Mouse (Mus musculus) cerebellum, adult 11 months (tissue): ENCODE data around the gene Ankrd52.

Experiments used
- DNase-seq: peaks from one replicate; pipeline ENCODE4 v3.0.0; 2022

Gene Ankrd52

DNA sequence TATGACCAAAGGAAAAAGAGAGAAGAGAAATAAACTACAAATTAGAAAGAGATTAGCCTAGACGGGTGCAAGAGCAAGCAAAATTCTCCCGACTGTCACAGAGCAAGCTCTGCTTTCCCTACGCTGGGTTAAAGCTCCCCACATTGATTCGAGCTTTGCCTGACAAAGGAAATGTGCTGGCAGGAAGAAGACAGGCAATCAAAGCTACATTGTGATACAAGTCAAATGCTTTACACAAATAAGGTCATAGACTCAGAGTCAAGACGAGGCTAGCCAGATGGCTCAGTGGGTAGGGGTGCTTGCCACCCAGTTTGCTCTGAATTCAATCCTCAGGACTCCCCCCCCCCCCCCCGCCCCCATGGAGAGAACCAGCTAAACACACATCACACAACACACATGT is 6.9 kb upstream of the Ankrd52 start:
- DNase-seq, result no peak

DNA sequence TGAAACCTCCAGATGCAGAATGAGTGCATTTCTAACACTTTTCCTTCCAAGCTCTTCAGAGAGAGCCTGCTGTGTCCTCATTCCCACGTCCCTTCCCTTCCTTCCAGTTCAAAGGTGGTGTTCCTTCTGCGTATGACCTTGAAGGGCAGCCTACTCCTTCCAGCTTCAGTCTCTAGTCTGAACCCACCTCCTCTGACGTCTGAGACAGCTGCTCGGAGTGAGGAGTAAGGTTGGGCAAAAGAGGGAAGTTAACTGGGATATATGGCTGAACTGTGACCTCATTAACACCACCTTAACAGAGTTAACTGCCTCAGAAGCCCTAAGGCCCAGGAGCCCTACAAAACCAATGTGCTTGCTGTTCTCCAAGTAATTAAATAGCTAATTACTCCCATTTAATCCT is 6.3 kb upstream of the Ankrd52 start:
- DNase-seq, result no peak

DNA sequence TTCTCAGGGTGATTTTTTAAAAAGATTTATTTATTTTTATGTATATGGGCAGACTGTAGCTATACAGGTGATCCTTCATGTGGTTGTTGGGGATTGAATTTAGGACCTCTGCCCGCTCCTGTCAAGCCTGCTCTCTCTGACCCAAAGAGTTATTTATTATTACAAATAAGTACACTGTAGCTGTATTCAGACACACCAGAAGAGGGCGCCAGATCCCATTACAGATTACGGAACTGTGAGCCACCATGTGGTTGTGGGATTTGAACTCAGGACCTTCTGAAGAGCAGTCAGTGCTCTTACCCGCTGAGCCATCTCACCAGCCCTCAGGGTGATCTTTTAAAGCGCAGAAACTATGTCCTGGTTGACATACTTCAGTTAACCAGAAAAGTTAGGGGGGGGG is 4.8 kb upstream of the Ankrd52 start:
- no peak for DNase-seq

DNA sequence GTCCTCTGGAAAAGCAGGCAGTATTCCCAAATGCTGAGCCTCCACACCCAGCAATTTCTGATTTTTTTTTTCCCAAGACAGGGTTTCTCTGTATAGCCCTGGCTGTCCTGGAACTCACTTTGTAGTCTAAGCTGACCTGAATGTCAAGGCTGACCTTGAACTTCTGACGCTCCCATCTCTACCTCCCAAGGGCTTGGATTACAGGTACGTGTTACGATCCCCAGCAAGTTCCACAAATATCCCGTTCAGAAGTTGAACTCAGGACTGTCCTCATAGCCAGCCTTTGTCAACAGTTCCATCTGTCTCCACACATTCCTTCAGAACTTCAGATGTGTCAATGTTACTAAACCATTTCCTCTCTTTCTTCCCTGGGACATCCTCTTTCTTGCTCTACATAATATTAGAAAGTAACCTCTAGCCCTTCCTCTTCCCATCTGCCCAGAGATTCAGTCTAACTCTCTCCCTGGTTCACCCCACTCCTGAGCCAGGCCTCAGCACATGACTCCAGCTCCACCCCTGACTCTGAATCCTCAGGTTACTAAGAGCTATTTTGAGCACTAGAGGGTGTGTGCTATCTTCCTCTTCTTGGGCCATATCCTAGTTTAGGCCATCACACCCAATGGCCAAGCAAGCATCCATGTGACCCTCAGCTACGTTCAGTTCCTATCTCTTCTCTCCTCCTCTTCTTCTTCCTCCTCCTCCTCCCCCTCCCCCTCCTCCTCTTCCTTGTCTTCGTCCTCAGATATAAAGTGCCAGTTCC is 3.7 kb upstream of the Ankrd52 start:
- DNase-seq, result no peak

DNA sequence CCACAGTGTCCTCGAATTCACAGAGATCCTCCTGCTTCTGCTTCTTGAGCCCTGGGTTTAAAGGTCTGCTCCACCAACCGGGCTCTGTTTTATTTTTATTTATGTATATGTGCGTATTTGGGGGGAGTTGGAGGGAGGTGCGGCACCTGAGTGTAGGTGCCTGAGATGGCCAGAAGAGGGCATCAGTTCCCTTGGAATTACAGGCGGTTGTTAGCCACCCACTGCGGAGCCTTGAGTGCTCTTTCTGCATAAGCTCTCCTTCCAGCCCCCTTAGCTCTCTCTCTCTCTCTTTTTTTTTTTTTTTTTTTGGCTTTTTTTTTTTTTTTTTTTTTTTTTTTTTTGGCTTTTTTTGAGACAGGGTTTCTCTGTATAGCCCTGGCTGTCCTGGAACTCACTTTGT is 2.5 kb upstream of the Ankrd52 start:
- no peak for DNase-seq

DNA sequence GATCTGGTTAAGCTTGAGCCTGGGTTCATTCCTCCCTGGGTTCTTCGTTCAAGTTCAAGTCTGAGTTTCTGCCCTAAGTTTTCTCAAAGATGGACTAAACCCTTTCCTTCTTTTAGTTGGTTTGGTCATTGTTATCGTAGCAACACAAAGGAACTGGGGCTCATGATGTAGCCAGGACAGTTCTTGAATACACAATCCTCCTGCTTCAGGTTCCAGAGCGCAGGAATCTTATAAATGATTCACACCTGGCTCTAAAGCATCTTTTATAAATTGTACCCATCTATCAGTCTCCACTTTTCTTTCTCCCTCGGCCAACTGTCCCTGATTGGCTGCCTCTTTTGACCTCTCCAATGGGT is 838 bp upstream of the Ankrd52 start:
- no peak for DNase-seq

DNA sequence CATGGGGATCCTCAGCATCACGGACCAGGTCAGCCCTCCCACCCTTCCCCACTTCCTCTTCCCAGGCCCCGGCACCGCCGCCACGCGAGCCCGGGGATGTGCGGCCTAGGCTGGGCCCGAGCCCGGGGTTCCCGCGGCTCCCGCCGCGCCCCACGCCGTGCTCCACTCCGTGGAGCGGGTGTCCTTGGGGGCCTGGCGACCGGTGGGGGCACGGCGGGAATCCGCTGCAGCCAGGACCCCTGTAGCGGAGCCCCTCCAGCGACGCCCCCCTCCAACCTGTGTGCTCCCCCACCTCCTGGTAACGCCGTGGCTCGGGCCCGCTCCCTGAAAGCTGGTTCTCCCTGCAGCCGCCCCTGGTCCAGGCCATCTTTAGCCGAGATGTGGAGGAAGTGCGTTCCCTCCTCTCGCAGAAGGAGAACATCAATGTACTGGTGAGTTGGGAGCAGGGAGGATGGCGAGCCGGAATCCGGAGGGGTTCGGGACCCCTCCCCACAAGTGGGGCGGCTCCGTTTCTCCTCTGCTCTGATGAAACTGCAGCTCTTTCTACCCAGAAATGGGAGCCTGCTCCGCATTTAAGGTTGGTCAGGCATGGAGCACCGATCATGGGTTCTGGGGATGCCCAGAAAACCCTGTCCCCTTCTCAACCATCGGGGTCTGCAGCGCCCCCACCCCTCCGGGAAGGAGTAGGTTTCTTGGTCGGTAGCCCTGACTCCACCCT is 466 bp downstream of the Ankrd52 start:
- DNase-seq, result peak; percentile 48

DNA sequence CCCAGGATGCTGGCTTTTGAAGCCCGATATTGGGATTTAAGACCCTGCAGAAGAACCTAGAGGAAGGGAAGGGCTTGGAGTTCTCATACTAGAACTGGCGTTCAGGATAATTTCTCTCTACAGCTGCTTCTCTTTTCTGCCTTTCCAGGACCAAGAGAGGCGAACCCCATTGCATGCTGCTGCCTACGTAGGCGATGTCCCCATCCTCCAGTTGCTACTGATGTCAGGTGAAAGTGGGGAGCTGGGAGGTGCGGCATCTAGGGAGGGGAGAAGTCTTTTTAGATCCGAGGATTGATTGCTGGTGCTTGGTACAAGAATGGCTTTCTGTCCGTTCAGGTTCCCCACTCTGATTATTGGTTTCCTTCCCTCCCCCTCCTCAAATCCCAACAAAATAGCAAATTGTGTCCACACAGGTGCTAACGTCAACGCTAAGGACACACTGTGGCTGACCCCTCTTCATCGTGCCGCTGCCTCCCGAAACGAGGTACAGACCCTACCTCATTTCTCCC is 1.1 kb downstream of the Ankrd52 start:
- no peak for DNase-seq

DNA sequence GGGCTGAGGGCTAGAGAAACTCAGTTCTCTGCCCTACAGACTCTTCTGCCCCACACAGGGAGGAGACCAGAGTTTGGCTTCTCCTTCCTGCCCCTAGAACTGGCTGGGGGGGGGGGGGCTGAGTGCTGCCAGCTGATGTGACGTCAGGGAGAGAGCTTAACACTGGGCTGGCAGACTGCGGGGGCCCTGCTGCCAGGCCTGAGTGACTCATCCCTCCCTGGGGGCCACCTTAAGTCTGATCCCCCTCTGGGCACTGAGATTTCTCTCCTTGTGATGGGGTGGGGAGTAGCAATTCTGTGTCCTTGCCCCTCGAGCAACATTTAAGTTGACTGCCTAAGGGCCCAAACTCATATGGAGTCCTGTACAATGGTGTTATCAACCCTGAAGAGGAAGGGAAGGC is 1.5 kb downstream of the Ankrd52 start:
- no peak for DNase-seq

DNA sequence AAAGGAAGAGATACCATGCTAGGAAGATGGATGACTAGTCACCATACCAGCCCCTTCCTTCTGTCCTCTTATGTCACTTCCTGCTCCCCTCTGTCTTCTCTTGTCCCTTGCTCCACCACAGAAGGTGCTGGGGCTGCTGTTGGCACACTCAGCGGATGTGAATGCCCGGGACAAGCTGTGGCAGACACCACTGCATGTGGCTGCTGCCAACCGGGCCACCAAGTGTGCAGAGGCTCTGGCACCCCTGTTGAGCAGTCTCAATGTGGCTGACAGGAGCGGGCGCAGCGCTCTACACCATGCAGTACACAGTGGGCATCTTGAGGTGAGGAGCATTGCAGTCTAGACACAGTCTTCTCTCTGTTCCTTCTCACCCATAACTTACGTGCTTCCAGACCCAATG is 2.3 kb downstream of the Ankrd52 start:
- no peak for DNase-seq

DNA sequence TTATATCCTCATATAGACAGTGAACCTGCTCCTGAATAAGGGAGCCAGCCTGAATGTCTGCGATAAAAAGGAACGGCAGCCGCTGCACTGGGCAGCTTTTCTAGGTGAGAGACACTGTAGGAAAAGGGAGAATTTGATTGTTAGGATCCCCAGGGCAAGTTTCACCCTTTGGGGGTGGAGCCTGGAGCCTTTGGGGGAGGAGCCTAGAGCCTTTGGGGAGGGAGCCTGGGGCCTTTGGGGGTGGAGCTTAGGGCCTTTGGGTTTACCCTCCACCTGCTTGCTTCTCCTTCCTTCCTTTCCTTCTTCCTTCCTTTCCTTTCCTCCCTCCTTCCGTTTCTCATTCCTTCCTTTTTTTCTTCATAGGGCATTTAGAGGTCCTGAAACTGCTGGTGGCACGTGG is 3.6 kb downstream of the Ankrd52 start:
- DNase-seq, result no peak

DNA sequence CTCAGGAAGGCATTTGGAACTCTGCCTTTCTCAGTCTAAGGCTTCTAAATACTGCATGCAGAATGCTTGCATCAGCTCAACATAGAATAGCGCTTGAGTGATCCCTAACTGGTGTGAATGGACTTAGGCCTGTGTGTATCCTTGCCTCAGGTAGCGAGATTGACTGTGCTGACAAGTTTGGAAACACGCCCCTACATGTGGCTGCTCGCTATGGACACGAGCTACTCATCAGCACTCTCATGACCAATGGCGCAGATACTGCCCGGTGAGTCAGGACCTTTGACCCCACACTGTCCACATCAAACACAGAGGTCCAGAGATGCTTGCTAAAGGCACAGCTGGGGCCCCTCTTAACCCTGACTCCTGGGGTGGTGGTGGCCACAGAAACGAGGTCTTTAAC is 5.6 kb downstream of the Ankrd52 start:
- no peak for DNase-seq

DNA sequence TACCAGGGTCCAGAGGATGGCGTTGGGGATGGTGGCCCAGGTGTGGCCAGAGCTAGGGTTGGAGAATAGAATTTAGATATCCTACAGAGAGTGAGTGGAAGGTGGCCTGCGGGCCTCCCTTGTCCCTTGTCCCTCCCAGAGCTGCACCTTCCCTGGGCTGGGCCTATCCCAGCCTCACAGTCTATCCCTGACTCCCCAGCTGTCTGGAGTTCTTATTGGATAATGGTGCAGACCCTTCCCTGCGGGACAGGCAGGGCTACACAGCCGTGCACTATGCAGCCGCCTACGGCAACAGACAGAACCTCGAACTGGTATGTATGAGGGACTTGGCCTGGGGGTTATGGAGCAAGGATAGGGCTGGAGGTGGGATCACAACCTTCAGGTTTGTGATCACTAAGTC is 9.0 kb downstream of the Ankrd52 start:
- DNase-seq, result no peak

DNA sequence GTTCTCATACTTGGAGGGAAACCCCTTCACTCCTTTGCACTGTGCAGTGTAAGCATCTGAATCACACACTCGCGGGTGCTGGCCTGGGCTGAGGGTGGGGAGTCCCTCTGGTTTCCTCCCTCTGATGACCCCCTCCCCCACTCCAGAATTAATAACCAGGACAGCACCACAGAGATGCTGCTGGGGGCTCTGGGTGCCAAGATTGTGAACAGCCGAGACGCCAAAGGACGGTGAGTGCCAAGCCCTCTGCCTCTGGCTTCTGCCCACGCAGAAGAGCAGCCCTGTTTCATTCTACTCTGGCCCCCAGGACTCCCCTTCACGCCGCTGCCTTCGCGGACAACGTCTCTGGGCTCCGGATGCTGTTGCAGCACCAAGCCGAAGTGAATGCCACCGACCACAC is 12.0 kb downstream of the Ankrd52 start:
- DNase-seq, result no peak

DNA sequence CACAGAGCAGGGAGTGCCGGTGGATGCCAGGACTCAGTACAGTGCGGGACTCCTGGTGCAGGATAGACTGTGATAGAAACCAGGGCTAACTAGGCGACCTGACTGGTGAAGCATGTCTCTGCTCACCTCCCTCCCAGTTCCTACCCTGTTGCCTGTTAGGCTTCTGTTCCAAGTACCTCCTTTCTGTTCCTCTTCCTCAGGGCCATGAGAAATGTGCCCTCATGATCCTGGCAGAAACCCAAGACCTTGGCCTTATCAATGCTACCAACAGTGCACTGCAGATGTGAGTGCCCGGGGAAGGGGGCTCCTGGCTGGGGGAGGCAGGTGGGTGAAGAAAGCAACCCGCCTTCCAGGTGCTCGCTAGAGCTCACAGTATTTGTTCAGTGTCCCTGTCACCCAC is 12.7 kb downstream of the Ankrd52 start:
- no peak for DNase-seq

DNA sequence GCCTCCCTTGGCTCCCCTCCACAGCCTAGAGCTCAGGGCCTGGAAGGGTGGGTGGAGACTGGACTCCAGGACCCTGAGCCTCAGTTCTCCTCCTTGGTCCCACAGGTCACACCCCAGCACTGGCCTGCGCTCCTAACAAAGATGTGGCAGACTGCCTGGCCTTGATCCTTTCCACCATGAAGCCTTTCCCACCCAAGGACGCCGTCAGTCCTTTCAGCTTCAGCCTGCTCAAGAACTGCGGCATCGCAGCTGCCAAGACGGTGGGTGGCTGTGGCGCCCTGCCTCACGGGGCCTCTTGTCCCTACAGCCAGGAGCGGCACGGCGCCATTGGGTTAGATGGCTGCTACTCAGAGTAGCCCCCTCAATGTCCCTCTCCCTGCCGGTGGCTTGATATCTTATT is 13.5 kb downstream of the Ankrd52 start:
- DNase-seq, result no peak

DNA sequence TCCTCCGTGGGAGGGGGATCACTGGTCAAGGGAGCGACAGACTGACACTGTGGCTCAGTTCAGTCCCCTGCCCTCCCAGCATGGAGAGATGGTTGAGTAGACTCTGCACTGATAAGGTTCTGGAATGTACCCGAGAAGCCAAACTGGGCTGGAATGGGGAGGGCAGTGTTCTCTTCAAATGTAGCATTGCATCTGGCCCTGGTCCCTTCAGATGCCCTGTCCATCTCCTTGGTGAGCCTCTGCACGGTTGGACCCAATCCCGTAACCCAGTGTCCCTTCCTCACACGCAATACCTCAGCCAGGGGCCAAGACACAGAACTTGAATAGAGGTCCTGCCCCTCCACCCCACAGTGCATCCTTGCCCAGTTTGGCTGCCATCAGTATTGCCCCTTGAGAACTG is 14.9 kb downstream of the Ankrd52 start:
- DNase-seq, result no peak

DNA sequence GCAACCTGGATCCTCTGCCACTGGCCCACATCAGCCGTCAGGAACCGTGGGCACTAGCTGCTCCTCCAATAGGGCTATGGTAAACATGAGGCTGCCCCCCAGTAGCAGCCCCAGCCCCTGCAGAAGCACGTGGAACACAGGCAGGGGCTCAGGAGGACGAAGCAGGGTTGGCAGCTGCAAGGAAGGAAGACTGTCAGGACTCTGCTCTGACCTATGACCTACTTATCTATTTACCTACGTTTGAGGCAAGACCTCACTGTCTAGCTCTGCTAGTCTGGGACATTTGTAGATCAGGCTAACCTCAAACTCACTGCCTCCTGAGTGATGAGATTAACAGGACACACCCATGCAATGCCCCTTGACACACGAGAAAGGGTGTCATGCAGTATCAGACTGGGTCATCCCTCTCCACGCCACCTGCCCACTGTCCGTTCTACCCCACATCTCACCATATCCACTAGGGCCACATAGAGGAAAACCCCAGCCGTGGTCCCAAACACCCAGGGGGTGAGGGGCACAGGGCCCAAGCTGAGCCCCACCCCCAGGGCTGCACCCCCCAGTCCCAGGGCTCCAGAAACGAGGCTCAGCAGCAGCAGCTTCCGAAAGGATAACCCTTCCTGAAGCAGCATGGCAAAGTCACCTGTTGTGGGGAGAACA is 19.2 kb downstream of the Ankrd52 start:
- no peak for DNase-seq

DNA sequence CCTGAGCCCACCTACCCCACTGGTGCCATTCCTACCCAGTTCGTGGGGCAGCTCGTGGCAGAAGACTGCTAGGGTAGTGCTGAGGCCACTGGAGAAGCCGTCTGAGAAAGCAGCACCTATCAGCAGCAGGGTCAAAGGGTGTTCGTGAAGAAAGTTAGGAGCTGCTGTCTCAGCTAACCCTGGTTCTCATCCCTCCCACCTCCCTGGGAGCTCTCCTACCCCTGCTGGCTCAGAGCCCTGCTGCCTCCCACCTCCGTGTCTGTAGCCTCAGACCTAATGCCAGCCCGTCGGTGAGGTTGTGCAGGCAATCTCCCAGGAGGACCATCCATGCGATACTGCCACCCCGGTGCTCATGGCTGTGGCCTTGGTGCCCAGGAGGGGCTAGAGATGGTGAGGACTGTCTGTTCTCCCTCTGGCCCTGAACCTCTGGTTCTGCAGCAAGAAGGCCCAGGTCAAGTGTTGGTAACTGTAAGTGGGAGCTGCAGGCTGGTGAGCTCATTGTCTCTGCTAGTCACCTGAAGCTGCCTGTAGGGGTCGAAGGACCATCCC is 19.9 kb downstream of the Ankrd52 start:
- DNase-seq, result no peak

DNA sequence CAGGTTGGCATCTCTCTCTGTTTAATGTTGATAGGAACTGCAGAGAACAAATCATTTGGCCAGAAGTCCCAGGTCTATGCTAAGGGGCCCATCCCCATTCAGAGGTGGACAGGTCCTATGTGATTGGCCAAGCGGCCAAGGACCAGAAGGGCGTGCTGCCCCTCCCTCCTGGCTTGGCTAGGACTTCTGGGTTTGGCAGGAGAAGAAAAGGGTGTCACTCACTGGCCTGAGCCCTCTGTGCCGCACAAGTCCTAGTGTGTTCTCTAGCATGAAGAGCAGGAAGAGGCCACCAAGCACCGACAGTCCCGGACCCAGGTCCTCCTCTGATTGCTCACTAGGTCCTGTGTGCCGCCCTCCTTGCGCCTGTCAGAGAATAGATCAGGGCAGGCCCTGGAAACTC is 20.6 kb downstream of the Ankrd52 start:
- peak; percentile 51 for DNase-seq

DNA sequence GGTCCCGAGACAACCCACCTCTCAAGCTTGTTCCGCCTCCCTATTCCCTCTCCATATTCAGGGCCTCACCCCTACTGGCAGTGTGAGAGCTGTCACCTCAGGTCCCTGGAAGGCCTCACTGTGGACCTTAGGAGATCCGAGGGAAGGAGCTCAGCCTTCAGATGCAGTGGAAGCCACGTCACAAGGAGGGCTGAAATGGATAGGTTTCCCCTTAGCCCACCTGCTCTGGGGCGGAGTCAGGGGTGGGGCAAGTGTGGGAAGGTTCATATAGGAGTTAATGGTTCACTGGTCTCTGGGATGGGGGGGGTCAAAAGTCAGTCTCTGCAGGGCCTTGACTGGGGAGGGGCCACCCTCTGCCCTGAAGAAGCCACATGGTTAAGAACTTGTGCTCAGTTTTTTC is 23.4 kb downstream of the Ankrd52 start:
- no peak for DNase-seq

DNA sequence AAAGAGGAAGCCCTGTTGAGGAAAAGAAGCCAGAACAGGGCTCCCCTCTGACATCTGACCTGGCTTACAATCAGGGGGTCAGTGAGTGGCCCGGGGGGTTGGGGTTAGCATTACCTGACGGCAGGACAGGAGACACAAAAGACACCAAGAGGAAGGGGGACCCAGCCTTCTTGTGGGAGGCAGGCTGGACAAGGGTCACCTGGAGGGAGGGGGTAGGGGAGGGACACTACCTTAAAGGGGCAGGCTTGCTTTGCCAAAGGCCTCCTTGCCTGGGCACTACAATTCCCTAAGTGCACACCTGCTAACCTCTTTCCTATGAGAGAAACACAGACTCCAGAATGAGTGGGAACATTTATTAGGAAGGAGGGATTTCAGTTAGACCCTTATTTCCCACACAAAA is 24.1 kb downstream of the Ankrd52 start, which contains the start of gene Slc39a5:
Gene Slc39a5 (minus strand): TSS at position 174 of the 400 bp plus-strand sequence.
- DNase-seq, result no peak

DNA sequence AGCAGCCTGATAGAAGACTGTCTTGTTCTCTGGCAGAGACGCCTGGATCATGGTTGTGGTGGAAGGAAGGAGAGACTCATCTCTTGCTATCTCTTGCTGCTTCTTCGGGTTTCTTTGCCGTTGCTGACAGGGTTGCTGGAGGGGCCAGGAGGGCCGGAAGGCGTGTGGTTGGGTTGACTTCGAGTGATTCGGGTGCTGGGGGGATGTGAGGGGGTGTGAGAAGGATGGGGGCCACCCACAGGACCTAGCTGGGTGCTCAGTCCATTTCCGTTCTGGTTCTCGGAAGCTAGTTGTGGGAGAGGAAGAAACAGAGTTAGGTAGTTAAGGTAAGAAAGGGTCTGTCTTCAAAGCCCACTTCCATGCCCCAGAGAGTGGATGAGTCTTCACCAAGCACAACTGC is 24.7 kb downstream of the Ankrd52 start:
- no peak for DNase-seq

DNA sequence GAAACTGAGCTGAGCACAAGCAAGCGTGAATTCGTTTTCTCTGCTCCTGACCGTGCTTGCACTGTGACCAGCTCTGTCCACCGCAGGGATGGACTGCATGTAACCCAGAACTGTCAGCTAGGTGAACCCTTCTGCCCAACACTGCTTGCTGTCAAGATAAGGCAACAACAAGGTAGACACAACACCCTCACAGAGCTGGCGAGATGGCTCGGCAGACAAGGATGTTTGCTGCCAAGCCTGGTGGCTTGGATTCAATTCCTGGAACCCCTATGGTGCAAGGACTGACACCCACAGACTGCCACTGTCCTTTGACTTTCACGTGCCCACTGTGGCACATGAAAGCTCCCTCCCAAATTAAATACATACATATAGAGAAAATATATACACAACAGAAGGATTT is 27.0 kb downstream of the Ankrd52 start:
- peak; percentile 72 for DNase-seq
